Mouse (Mus musculus) heart, postnatal 0 days (tissue): Measurements from ENCODE around the gene Ambra1. TPM values are rescaled to one million over a fixed set of nuclear protein-coding genes. Genes with fewer than 3 reads are reported as not detected.
A peak's percentile ranks its signal among the peaks of the same experiment; 100 is the strongest.

Experiments used
- ATAC-seq: fragments of 200-750 bp; cut with Nextera tagmentation; 2 replicates; pipeline ENCODE4 v1.8.0; 2017; ENCODE audit warnings: low read depth, moderate number of reproducible peaks, moderate library complexity; ENCODE audit not compliant: insufficient read depth
- DNase-seq: peaks from one replicate; pipeline ENCODE4 v3.0.0-alpha.2; 2016; ENCODE audit warnings: low spot score
- H3K27ac ChIP-seq: fragments of 300-500 bp; sonication (generic); 2 replicates; pipeline ENCODE4 v1.5.1; 2014; ENCODE audit warnings: low read depth, mild to moderate bottlenecking
- H3K27me3 ChIP-seq: fragments of 300-500 bp; sonication (generic); 2 replicates; pipeline ENCODE4 v1.6.1; 2014; ENCODE audit warnings: low read length, mixed read lengths; ENCODE audit not compliant: control insufficient read depth, insufficient read depth
- H3K36me3 ChIP-seq: fragments of 300-500 bp; sonication (generic); replicated peaks from 2 replicates; pipeline ENCODE4 v1.6.1; 2014; ENCODE audit warnings: low read length, mixed read lengths; ENCODE audit not compliant: control insufficient read depth, insufficient read depth
- H3K4me1 ChIP-seq: fragments of 300-500 bp; sonication (generic); 2 replicates; pipeline ENCODE4 v1.6.1; 2014; ENCODE audit warnings: antibody characterized with exemption; ENCODE audit not compliant: control insufficient read depth, insufficient read depth
- H3K4me2 ChIP-seq: fragments of 300-500 bp; sonication (generic); 2 replicates; pipeline ENCODE4 v1.6.1; 2014; ENCODE audit warnings: low read depth, mild to moderate bottlenecking, low read length, moderate library complexity
- H3K4me3 ChIP-seq: fragments of 300-500 bp; sonication (generic); 2 replicates; pipeline ENCODE4 v1.5.1; 2014; ENCODE audit warnings: low read depth, low read length
- H3K9ac ChIP-seq: fragments of 300-500 bp; sonication (generic); replicated peaks from 2 replicates; pipeline ENCODE4 v1.6.1; 2014; ENCODE audit warnings: low read depth, low read length, mixed read lengths
- H3K9me3 ChIP-seq: fragments of 300-500 bp; sonication (generic); replicated peaks from 2 replicates; pipeline ENCODE4 v1.6.1; 2016; ENCODE audit warnings: low read length; ENCODE audit not compliant: control insufficient read depth
- CTCF ChIP-seq: IDR thresholded peaks from 2 replicates; pipeline ENCODE4 v1.5.1; 2016; ENCODE audit warnings: antibody characterized with exemption, control low read depth, low read depth
- EP300 ChIP-seq: IDR thresholded peaks from 2 replicates; pipeline ENCODE4 v1.6.1; 2016; ENCODE audit warnings: antibody characterized with exemption, low read depth
- WGBS: fragments of 180-500 bp; shearing (Covaris S2); extraction: QIAGEN DNeasy Blood & Tissue Kit; methylation state at CpG from one replicate; pipeline ENCODE4 v1.1.7; 2014; 5-methylcytosine and 5-hydroxymethylcytosine counted together
- polyA plus RNA-seq: library from polyadenylated mRNA; unstranded; fragments of >200 nt; fragmentation: Nextera tagmentation; extraction: Ambion mirVana; gene quantifications from 2 replicates; pipeline ENCODE4 v1.2.1, GENCODE M21; 2015
- total RNA-seq: library from RNA; depleted of rRNA; stranded (reverse); fragments of >200 nt; gene quantifications from 2 replicates; pipeline ENCODE4 v1.2.3, GENCODE M21; 2014; ENCODE audit warnings: low replicate concordance

Ambra1 gene
- total and polyA plus RNA-seq, 2 experiments from 2014 or later = 5.5 to 14.8 TPM

DNA sequence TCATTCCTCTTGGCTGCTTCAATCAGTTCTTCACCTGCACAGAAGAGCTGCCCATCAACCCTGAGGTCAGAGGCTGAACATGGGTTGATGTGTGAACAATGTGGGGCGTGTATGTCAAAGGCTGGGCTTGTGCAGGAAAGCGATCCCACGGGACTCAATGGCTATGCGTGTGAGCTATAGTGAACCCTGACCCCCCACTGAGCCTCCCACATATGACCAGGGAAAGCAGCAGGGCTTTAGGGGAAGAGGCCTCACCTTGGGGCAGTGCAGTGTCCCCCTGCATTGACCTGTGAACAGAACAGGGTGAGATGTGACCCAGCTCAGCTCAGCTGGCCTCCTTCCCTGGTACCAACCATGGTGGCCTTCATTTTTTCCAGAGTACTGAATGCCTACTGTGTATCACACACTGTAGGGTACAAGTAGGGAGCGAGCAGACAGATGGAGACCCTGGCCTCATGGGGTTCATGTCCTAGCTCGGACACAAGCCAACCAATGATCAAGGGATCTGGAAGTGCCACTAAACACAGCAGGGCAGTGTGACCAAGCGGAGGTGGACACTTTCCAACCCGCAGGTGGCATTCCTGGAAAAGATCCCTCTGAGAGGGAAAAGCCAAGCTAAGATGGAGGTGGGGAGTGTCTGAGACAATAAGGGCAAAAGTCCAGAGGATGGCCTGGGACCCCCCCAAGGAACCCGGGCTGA is 205.0 kb downstream of the Ambra1 start:
- H3K27ac ChIP-seq = no peak overlapping the region
- H3K9ac ChIP-seq = no peak overlapping the region
- no peaks in the 10 kb centered on the region for H3K27me3 ChIP-seq
- no peaks in the 10 kb centered on the region for H3K9me3 ChIP-seq
- H3K36me3 ChIP-seq = peaks cover 71% of the 10 kb centered on the region
- DNase-seq = no peak
- TF ChIP-seq EP300 = no peak
- TF ChIP-seq CTCF = no peak
- peaks cover 15% of the 10 kb centered on the region for H3K4me1 ChIP-seq
- WGBS = 83% methylated on average over 9 of the region's 9 CpGs
- ATAC-seq = no peak
- H3K4me3 ChIP-seq = no peak overlapping the region
- no peak overlapping the region for H3K4me2 ChIP-seq

DNA sequence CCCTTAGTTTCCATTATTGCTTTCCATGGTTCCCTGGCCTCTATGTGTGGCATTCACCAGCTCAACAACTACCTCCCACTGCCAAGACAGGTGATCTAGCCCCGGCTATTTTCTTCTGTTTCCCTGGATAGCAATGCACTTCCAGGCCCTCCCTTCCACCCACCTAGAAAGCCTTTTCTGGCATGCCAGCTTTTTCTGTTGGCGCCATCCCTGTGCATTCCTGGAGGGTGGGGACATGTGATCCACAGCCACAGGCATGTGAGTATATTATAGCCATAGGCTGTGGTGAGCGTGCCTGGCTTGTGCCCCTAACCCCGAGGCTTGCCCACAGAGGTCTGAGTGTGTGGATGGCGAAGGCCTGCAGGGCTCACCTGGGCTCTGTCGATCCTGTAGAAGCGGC is 206.2 kb downstream of the Ambra1 start:
- DNase-seq (no peak), ATAC-seq (no peak)
- H3K4me2 ChIP-seq = no peak overlapping the region
- H3K9ac ChIP-seq = no peak overlapping the region
- TF ChIP-seq CTCF = no peak
- no peak for TF ChIP-seq EP300
- peaks cover 83% of the 10 kb centered on the region for H3K36me3 ChIP-seq
- peaks cover 7% of the 10 kb centered on the region for H3K4me1 ChIP-seq
- 92% methylated on average over 7 of the region's 7 CpGs for WGBS
- no peak overlapping the region for H3K27ac ChIP-seq
- H3K9me3 ChIP-seq = no peaks in the 10 kb centered on the region
- no peak overlapping the region for H3K4me3 ChIP-seq
- no peaks in the 10 kb centered on the region for H3K27me3 ChIP-seq

DNA sequence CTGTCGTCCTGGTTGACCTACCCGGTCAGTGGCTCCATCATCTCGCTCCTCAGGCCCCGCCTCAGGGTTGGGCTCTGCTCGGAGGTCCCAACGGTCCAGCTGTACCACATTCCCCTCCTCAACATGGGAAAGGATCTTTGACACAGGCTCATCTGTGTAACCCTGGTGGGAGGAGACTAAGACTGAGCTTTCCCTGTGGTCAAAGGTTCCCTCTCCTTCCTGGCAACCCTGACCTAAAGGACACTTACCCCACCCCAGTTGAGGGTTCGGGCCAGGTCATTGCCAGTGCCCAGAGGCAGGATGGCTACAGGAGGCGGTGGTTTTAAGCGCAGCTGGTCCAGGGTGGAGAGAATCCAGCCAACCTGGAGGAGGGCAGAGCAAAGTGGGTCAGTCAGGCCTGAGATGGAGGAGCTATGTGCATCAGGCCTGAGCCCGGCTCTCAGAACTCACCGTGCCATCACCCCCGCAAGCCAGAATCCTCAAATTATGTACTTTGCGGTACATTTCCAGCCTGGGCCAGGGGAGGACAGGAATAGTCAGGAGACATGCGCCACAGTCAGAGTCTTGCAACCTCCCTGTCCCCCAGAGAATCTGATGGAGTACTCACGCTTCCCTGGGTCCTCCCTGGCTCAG is 209.5 kb downstream of the Ambra1 start:
- no peak for TF ChIP-seq EP300
- TF ChIP-seq CTCF = no peak
- Histone ChIP-seq H3K27me3 (no peaks in the 10 kb centered on the region), H3K36me3 (peaks cover 87% of the 10 kb centered on the region), H3K4me2 (no peak overlapping the region), H3K27ac (no peak overlapping the region), H3K9ac (no peak overlapping the region), H3K9me3 (no peaks in the 10 kb centered on the region), H3K4me3 (no peak overlapping the region), H3K4me1 (no peaks in the 10 kb centered on the region)
- DNase-seq (no peak), ATAC-seq (no peak)
- WGBS = 84% methylated on average over 15 of the region's 15 CpGs

DNA sequence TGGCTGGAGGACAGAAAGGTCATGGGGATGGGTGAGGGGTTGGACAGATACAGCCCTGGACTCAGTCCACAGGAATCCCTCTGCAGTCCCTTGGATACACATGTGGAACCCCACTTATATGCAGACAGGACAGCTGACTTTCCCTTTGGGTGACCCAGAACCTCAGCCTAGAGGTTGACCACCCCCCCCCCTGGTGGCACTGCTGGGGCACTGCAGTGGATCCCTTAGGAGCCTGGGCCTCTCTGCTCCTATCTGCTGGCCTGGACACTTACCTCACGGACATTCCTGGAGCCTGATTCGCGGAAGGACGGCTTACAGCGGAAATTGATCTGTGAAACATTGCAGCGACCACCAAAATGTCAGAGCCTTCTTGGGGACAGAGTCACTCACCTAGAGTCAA is 212.4 kb downstream of the Ambra1 start:
- H3K4me1 ChIP-seq = peaks cover 9% of the 10 kb centered on the region
- DNase-seq (no peak), ATAC-seq (no peak)
- TF ChIP-seq CTCF = peak; percentile 42
- TF ChIP-seq EP300 = no peak
- no peak overlapping the region for H3K9ac ChIP-seq
- H3K27me3 ChIP-seq = no peaks in the 10 kb centered on the region
- no peak overlapping the region for H3K27ac ChIP-seq
- 34% methylated on average over 6 of the region's 6 CpGs for WGBS
- peaks cover 70% of the 10 kb centered on the region for H3K36me3 ChIP-seq
- H3K9me3 ChIP-seq = no peaks in the 10 kb centered on the region
- H3K4me3 ChIP-seq = no peak overlapping the region
- H3K4me2 ChIP-seq = no peak overlapping the region

DNA sequence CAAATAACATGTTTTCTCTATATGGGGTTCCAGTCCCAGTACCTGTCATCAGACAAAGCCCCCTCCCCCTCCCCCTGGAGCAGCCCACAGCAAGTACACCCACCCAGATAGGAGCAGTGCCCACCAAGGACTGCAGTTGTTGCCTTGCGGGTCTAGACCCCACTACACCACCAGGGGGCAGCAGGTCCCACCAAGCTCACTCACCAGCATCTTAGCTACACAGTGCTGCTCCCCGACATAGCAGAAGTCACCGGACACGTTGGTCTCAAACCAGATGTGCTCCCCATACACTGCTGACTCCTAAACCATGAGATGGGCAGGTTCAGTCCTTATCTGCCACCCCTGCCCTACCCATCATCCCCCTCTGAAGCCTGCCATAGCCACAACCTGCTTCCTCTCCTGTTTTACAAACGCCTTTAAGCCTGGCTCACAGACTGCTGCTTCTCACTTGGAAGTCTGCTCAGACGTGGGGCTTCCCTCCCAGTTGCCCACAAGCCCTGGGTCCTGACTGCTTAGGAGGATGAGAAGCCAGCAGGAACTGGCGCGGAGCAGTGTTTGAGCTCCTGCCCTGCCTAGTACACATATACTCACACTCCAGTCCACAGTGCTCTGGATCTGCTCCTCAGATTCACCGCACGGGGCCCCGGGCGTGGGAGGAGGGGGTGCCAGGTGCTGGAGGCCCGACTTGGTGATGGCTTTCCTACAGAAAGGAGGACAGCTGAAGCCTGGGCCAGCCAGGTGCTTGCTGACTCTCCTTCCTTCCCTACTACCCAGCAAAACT is 214.4 kb downstream of the Ambra1 start:
- H3K27ac ChIP-seq = no peak overlapping the region
- H3K4me2 ChIP-seq = no peak overlapping the region; the same call in 1 of the 2 replicates
- peaks cover 29% of the 10 kb centered on the region for H3K4me1 ChIP-seq
- no peaks in the 10 kb centered on the region for H3K27me3 ChIP-seq
- no peaks in the 10 kb centered on the region for H3K9me3 ChIP-seq
- H3K4me3 ChIP-seq = no peak overlapping the region
- ATAC-seq = peak; percentile 55
- no peak overlapping the region for H3K9ac ChIP-seq
- peak; percentile 94 for TF ChIP-seq CTCF
- no peak for TF ChIP-seq EP300
- WGBS = 42% methylated on average over 13 of the region's 13 CpGs
- H3K36me3 ChIP-seq = peaks cover 50% of the 10 kb centered on the region
- peak; percentile 70 for DNase-seq
